Mouse (Mus musculus) G1E-ER4 (cell line): Measurements from ENCODE around the gene Pinlyp. TPM values are rescaled to one million over a fixed set of nuclear protein-coding genes. Genes with fewer than 3 reads are reported as not detected.

Source experiments
- GATA1 ChIP-seq: IDR thresholded peaks from one replicate; pipeline ENCODE4 v1.8.0; 2012; ENCODE audit warnings: low read length, inconsistent platforms
- polyA plus RNA-seq: library from polyadenylated mRNA; stranded (reverse); fragments of >175 nt; gene quantifications from 2 replicates; pipeline ENCODE4 v1.2.3, GENCODE M21; 2012

The Pinlyp gene
- polyA plus RNA-seq, 1 experiment, result not detected

- TF ChIP-seq GATA1, result no peak
Measured at GRCm38 (mm10) chr7:24566206-24566605, 20.3 kb upstream of the Pinlyp start.

- no peak for TF ChIP-seq GATA1
Measured at GRCm38 (mm10) chr7:24565627-24566026, 19.7 kb upstream of the Pinlyp start.

GRCm38 (mm10) chr7:24564607-24565265 lies 18.8 kb upstream of the Pinlyp start:
- no peak for TF ChIP-seq GATA1

DNA sequence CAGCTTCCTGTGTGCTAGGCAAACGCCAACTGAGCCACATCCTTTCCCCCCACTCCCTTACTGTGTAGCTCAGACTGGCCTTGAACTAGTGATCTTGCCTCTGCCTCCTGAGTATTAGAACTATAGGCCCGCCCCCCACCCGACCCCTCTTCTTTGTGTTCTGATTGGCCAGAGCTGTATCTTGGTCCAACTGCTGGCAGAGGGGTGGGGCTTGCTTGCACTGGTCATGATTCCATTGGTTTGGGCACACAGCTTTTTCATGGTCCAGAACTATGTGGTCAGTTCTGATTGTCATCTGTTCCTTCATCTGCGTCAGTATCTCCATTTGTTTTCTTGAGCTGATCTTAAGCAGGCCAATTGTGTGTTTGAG lies 17.9 kb upstream of the Pinlyp start:
- TF ChIP-seq GATA1, result no peak

- no peak for TF ChIP-seq GATA1
Measured at GRCm38 (mm10) chr7:24563191-24563836, 17.4 kb upstream of the Pinlyp start.

DNA sequence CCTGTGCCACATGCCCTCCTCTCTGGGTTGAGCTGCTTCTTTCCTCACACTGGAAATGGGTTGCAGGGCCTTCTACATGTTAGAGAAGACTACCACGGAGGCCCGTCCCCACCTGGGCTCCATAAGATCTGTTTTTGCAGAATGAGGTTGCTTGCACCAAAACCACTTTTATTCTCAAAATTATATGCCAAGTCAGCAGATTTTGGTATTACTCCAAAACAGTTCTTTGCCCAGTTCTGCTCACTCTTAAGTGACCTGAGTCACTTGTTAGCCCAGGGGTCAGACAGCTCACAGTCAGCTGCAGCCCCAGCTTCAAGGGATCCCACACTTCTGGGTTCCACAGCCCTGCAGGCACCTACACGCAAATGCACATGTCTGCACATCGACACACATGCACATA lies 15.5 kb upstream of the Pinlyp start:
- no peak for TF ChIP-seq GATA1

DNA sequence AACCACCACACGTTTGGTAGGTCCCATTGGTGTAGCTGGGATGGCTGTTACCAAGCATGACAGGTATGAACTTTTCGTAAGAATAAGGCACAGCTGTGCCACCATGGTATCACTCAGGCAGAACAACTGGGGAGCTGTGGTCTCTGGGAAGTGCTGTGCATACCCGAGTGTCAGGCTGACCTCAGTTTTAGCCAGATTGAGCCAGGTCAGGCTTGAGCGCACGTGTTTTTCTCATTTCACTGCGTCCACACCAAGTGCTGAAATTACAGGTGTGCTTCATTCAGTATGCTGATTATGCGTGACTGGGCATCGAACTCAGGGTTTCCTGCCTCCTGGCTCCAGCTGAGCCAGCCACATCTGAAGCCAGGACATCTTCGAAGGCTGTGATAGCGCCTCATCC lies 9.9 kb upstream of the Pinlyp start:
- no peak for TF ChIP-seq GATA1

DNA sequence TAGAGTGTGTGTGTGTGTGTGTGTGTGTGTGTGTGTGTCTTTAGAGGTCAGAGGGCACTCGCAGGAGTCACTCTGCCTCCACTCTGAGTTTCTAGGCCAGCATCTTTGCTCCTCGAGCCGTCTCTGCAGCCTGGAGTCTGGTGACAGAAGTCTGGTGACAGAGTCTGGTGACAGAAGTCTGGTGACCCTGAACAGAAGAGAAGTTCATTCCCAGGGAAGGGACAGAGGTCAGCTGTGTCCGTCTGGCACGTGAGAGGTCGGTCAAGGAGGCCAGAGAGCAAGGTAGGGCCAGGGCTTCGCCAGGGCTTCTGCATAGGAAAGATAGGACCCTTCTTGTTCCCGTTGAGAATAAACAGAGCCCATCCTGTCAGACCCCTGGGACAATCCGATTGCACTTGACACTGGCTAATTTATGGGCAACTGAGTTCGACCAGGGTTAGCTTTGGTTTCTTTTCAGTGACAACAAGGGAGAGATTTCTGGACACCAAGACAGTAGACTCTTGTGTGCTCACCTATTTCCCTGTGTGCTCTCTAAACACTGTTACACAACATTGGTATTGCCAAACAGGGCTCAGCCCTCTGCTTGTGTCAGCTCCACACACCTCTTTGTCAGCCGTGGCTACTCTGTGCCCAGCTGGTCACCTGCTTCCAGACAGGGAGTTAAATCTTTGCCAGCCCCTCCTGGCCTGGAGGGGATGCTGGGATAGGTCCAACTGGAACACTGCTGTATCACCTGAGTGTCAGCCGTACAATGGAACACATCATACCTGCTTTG lies 6.3 kb upstream of the Pinlyp start:
- TF ChIP-seq GATA1, result no peak

DNA sequence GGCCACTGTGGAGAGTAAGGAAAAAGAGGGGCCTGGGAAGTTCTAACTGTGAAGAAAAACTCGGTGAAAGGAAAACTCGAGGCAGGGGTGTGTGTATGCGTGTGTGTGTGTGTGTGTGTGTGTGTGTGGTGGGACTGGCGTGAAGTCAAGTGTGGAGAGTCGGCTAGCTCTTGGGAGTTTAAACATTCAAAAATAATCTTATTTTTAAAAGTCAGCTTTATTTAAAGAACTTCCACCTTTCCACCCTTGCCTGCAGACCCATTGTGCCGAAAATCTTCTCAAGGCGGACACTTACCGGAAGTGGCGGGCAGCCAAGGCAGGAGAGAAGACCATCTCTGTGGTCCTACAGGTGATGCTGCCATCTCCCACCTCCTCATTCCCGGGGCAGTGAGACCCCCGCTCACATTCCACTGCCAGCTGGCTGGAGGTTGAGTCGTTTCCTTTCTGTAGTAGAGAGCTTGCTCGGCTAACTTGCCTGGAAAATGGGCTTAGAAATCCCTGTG lies 1.7 kb upstream of the Pinlyp start:
- TF ChIP-seq GATA1, result no peak

DNA sequence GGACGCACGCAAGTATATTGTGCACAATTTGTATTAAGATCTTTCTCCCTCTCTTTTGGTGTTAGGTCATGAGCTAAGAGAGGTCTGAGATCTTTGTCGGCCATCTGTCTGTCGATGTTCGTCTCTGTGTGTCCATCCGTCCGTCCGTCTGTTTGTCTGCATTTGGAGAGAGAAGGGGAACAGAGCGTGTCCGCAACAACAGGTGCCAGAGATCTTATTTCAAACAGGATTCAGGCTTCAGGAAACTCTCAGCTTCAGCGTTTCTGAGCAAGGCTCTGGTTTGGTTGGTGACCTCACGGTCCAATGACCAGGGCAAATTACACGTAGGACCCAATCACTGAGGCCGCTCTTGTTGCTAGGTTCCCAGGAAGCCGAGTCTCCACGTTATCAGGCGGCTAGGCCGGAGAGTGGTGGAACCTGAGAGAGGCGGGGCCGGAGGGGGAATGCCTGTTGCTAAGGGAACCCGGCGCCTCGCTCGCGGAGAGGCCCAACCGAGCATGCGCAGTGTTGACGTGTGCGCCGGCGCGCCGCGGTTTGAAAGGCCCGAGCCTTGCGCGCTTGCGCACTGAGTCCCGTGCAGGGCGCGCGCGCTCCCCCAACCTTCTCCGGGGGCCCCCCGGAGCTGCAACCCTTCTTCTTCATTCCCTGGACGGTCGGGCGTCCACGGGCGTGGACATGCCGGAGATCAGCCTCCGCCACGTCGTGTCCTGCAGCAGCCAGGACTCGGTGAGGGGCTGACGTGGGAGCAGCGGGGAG lies 894 bp upstream of the Pinlyp start:
- TF ChIP-seq GATA1, result no peak

GRCm38 (mm10) chr7:24544506-24544905 lies 1.4 kb downstream of the Pinlyp start:
- no peak for TF ChIP-seq GATA1

DNA sequence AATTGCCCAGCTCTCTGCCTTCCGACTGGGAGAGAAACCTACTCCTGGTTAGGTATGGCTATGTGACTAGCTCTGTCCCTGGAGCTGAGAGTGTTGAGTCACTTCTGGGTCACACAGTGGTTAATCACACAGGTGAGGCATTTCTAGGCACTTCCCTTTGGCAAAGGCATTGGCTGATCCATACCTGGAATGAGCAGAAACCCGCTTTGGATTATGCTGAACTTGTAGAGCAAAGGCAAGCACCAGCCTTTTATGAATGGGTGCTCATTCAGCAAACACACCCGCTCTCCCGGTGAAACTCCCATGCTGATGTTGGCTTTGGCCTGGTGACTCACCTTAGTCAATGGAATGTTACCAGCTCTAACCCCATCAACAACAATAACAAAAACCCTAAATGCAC lies 6.2 kb downstream of the Pinlyp start:
- no peak for TF ChIP-seq GATA1

- no peak for TF ChIP-seq GATA1
Measured at GRCm38 (mm10) chr7:24538701-24539100, 7.2 kb downstream of the Pinlyp start.

GRCm38 (mm10) chr7:24538154-24538553 lies 7.8 kb downstream of the Pinlyp start:
- no peak for TF ChIP-seq GATA1

- TF ChIP-seq GATA1, result no peak
Measured at GRCm38 (mm10) chr7:24537591-24537990, 8.3 kb downstream of the Pinlyp start.

DNA sequence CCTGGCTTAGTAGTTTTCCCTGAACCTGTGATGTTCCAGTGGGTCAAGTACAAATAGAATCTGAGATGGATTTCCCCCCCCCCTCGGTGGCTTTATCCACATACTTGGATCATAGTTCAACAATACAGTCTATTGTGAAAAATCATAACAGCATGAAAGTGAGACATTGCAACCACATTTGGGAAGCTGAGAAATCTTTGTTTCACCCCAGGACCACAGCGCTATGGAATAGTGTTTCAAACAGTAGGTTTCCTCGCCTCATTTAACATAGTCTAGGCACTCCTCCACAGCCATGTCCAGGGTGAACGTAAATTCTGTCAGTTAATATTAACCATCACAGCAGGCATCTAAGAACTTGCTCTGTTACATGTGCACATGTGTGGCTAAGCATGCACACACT lies 8.8 kb downstream of the Pinlyp start:
- TF ChIP-seq GATA1, result no peak

DNA sequence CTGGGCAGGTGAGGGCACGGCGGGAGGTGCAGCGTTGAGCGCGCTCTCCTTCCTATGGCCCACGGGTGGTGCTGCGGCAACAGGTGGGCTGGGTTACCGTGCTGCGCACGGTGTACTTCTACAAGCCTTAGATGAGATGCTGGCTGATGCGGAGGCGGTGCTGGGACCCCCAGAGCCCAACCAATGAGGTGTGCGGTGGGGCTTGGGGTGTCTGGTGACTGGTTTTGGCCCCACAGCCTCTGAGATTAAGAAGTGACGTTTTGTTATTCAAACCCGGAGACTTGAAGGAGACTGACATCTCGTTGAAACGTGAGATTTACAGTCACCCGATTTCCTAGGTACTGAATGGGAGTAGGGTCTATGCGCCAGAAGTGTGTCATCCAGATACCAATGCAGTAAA lies 11.6 kb downstream of the Pinlyp start:
- no peak for TF ChIP-seq GATA1
